Mouse (Mus musculus) megakaryocyte, embryonic 14.5 days (primary cell): ENCODE results near the gene Gpnmb.

Source experiments
- FLI1 ChIP-seq: IDR thresholded peaks from 2 replicates; pipeline ENCODE4 v1.6.1; 2012; ENCODE audit warnings: low read length, inconsistent platforms, mixed read lengths
- GATA1 ChIP-seq: IDR thresholded peaks from 3 replicates; pipeline ENCODE4 v1.6.1; 2012; ENCODE audit warnings: mixed read lengths, low read length, inconsistent platforms, borderline replicate concordance

DNA sequence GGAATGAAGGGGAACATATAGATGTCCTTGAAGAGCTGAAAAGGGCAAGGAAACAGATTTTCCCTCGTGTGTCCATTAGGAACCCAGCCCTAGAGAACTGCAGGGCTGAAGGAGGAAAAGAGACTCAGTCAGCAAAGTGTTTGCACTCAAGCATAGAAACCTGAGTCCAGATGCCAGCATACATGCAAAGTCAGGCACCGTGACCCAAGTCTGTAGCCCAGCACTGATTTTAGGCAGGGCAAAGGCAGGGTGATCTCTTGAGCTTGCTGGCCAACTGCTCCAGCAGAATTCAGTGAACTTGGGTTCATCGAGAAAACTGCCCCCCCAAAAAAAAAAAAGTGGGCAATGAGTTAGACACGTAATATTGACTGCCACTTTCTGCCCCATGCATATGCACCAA, 44.4 kb upstream of the Gpnmb start:
- no peak for TF ChIP-seq GATA1
- no peak for TF ChIP-seq FLI1
